Mouse (Mus musculus) T-cell, adult 2 months (primary cell): Measurements from ENCODE around the gene Hemk1.
A peak's percentile ranks its signal among the peaks of the same experiment; 100 is the strongest.
"Not testable (repeated sequence)": the region's sequence is repeated elsewhere in the genome, so short reads cannot be mapped to it uniquely, and the experiment has no call there.

Experiments
- DNase-seq: peaks from one replicate; pipeline ENCODE4 v3.0.0; 2022; ENCODE audit warnings: low spot score

Gene Hemk1

DNA sequence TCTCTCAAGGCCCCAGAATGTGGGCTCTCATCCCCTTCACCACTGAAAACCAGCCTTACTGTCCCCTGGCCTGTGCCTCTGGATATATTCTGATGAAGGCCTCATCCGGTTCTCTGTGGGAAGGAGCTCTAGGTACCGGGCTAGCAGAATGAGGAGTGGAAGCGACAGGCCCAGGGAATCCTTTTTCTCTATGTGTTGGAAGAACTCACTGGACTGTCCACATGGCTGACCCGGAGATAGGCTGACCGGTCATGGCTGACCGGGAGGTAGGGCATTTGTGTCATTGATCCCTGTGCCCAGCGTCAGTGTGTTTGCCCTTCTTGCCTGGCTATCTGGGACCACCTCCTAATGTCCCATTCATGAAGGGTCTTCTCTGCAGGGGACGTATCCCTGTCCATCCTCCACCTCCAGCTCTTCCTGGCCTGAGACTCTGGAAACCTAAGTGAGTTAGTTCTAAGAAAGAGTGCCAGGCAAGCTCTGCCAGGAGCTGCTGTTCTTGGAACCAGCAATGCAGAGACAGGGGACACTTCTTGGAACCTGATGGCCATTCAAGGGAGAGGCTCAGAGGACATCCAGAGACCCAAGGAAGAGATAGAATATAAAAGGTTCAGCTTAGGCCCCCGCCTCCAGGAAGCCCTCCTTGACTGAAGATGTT, 29.7 kb downstream of the Hemk1 start:
- no peak for DNase-seq

DNA sequence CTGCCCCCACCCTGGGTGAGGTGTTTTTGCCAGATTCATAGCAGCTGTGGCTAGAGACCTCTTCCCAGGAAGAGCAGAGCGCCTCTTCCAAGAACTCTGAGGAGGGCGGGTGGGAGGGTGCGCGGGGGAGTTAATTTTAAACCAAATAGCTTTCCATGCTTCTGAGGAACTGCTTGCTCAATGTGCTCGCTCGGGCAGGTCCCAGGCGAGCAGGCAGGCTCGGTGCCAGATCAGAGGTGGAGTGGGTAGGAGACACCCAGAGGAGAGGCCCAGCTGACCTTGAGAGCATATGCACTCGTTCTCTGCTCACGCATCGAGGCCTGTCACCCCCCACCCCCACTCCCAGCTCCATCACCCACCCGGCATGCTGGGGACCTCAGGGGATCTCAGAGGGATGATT, 30.3 kb downstream of the Hemk1 start:
- DNase-seq = no peak

DNA sequence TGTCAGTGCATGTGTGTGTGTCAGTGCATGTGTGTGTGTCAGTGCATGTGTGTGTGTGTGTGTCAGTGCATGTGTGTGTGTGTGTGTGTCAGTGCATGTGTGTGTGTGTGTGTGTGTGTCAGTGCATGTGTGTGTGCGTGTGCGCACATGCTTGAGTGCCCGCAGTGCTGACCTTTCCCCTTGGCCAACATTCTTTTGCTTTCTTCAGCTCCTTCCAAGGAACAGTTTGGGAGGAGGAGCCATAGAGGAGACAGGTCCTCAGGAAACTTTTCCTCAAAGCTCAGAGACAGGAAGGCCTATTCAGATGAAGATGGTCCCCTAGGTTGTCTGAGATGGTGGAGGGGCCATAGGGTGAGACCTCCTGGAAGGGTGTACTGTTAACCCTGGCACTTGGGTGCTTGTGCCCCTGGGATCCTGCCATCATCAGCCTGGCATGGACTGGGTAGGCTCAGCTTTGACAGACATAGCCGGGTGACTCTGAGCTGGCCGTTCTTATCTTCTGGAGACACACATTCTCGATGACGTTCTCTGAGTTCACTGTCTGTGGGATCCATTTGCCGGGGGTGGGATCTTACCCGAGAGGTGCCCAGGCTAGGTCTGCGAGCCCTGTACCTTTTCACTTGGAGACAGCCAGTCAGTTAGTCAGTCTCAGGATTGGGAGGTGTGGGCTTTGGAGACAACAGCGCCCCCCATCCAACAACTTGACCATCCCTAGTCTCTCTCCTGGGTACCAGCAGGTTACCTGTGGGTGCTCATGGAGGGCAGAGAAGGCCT, 30.9 kb downstream of the Hemk1 start:
- no peak for DNase-seq

DNA sequence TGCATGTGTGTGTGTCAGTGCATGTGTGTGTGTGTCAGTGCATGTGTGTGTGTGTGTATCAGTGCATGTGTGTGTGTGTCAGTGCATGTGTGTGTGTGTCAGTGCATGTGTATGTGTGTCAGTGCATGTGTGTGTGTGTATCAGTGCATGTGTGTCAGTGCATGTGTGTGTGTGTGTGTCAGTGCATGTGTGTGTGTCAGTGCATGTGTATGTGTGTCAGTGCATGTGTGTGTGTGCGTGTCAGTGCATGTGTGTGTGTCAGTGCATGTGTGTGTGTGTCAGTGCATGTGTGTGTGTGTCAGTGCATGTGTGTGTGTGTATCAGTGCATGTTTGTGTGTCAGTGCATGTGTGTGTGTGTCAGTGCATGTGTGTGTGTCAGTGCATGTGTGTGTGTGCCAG, 31.5 kb downstream of the Hemk1 start:
- not testable (repeated sequence) for DNase-seq

DNA sequence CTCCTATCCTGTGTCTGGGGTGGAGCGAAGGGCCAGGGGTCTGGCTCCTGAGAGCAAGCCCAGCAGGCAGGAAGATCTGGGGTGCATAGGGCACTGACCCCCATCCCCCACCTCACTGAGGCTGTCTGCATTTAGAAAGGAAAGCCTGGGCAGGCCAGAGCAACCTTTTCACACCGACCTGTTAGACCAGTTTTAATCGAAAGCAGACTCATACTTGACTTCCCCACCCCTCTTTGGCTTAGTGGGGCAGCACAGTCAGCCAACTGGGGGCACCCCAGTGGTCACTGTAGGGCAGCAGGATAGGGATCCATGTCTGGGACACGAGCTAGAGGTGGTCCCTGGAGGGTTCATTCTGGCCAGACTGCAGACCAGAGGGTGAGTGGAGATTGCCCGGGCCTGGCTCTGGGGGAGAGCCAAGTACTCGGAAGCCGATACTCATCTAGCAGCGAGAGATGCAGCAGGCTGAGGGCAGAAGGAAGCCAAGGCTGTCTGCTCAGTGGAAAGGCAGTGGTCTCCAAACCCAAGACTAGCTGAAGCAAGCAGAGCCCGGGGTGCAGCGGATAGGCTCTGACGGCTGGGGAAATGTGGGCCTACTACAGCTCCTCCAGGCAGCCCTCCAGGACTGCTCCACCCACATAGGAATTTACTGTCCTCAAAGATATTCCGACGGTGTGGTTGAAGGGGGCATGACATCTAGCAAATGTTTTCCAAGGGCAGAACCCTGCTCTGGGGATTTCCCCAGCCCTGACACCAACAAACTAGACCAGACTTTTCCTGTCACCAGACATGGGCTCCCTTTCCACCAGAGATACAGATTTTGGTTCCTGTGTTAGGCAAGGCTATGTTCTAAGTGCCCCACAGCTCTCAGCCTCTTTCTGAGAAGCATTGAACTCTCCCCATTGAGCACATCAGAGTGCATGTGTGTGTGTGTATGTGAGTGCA, 32.3 kb downstream of the Hemk1 start:
- peak; percentile 47 for DNase-seq

DNA sequence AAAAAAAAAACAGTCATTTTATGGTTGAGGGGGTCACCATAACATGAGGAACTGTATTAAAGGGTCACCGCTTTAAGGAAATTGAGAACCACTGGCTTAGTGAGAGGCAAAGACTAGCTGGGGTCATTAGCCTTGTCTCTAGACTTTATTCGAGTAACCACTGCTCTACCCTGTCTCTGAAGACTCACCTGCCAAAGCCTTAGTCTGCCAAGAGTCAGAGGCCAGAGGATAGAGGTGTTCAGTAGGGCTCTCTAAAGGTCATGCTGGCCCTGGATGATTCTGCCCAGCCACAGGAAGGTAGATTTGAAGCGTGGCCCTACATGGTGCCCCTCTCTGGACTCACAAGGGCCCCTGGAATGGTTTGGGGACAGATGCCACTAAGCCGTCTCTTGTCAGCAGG, 33.1 kb downstream of the Hemk1 start:
- no peak for DNase-seq

DNA sequence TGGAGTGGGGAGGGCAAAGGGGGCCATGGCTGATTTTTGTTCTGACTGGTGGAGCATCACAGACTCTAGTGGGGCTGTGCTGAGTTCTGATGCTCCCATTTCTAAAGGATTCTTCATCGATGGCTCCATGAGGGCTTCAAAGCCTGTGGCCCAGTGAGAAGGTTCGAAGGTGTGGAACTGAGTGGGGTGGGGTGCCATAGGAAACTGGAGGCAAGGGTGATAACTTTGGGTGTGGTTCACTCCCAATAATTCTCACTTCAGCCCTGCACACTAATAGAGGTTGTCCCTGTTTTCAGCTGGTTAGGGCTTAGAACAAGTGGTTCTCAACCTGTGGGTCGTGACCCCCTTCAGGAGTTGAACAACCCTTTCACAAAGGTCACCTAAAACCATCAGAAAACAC, 33.8 kb downstream of the Hemk1 start:
- no peak for DNase-seq

DNA sequence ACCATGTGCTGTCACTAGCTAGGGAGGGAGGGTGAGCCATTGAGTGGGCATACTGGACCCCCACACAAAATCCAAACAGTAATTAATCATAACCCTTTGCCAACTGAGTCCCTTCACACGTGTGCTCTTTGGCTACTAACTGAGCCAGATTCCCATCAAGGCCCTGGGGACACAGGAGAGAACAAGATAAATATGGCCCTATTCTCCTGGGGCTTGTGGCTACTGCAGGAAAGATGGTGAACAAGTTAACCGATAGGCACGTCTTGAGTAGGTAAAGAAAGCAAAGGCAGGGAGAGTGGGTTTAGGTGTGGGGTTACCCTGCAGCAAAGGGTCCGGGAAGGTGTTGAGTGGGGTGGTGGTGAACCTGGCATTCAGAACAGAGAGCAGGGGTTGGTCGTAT, 34.2 kb downstream of the Hemk1 start:
- DNase-seq = no peak

DNA sequence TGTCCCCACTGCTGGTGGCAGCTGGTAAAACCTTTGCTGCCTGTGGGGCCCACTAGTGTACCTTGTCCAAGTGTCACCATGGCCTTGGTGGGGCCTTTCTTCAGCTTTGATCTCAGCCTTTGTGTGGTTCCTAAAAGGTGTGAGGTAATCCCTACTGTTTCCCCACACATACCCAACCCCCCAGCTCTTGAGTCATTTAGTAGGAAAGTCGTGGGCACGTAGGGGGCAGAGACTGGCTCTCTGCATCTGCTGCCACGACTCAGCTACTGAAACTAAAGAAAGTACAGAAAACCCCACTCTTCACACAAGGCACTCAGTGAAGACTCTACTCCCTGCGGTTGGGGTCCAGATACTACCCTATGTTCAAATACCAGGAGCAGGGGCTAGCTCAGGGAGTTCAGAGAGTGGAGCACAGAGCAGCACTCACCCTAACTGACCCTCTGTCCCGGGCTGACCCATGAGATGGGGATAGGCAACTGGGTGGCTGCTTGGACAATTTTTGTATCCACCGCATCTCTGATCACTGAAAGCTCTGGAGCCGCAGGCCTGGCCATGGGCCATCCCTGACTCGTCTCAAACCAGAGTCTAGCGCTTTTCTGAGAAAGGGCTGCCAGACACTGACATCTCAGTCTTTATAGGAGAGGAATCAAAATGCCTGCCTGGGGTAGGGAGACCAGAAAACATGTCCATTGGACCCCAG, 34.9 kb downstream of the Hemk1 start:
- DNase-seq = no peak

DNA sequence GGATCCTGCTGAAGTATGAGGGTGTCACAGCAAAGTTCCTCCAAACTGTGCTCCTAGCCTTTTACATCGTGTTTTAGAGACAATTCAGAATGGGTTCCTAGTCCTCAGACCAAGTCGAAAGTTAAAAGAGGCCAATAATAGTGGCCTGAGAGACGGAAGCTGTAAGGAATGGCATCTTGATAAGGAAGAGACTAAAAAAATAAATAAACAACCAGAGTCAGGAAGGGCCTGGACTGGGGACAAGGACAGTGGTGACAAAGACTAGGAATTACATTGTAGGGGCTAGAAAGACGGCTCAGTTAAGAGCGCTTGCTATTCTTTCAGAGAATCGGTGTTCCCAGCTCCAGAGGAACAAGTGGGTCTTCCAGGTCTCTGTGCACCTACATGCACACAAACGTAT, 35.6 kb downstream of the Hemk1 start:
- no peak for DNase-seq

DNA sequence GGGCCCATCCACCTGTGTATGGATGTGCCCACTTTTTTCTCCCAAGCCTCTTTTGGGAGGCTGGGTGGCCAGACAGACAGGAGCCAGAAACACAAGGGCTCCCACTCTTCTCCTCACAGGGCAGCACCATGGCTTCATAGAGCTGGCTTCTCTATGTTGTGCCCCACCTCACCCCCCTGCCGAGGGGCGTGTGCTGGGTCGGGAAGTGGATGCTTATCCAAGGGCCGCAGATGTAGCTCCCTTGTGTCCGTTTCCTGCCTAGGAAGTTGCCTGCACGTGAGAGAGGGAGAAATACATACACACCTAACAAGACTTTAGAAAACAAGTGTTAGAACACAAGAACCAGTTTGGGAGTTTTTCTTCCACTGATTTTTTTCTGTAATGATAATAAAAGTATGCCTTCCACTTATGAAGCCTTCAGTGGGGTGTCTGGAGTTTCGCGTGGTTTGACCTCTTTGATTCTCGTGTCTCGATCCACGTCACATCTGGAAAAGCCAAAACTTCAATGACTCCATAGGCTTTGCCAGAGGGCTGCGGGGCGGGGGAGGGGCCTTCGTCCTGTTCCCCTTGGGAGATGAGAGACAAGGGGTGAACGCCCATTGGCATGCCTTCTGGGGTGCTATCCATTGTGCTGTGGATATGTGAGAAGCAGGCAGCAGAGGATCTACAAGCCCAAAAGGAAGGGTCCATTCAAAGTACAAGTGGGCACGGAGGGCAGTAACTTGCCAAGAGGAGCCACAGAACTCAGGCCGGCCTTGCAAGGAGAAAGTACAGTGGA, 36.4 kb downstream of the Hemk1 start:
- no peak for DNase-seq

DNA sequence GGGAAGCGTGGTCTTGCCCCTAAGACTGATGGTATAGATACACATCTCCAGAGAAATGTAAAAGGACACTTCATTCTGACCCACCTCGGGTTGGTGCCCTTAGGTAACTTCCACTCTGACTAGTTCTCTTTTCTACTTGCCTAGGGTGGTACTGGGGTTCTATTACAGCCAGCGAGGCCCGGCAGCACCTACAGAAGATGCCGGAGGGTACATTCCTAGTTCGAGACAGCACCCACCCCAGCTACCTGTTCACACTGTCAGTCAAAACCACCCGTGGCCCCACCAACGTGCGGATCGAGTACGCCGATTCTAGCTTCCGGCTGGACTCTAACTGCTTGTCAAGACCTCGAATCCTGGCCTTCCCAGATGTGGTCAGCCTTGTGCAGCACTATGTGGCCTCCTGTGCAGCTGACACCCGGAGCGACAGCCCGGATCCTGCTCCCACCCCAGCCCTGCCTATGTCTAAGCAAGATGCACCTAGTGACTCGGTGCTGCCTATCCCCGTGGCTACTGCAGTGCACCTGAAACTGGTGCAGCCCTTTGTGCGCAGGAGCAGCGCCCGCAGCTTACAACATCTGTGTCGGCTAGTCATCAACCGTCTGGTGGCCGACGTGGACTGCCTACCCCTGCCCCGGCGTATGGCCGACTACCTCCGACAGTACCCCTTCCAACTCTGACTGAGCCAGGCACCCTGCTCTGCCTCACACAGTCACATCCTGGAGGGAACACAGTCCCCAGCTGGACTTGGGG, 37.8 kb downstream of the Hemk1 start:
- no peak for DNase-seq

DNA sequence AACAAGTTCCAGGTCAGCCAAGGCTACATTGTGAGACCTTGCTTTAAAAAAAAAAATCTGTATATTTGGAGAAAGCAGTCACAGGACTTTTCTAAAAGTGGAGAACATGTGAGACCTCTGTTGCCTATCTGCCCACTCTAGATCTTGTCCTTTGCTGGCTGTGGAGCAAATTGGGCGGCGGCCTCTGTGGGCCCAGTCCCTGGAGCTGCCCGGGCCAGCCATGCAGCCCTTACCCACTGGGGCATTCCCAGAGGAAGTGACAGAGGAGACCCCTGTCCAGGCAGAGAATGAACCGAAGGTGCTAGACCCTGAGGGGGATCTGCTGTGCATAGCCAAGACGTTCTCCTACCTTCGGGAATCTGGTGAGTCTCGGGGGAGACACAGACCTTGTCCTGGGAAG, 38.4 kb downstream of the Hemk1 start:
- no peak for DNase-seq

DNA sequence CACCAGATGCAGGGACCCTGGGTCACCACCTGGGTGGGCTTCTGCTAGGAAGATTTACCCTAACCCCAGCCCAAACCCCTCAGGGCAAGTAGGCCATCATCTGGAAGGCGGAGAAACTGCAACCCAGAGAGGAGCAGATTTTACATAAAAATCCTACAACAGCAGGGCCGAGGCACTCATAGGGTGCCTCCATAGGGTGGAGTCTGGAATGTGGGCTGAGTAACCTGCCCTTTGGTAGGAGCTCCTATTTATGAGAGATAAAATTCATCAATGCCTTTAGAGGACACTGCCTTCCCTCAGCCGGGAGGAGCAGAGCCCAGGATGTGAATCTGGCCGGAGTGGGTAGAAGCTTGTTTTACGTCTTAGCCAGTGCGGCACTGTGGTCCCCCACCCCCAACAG, 39.3 kb downstream of the Hemk1 start:
- no peak for DNase-seq

DNA sequence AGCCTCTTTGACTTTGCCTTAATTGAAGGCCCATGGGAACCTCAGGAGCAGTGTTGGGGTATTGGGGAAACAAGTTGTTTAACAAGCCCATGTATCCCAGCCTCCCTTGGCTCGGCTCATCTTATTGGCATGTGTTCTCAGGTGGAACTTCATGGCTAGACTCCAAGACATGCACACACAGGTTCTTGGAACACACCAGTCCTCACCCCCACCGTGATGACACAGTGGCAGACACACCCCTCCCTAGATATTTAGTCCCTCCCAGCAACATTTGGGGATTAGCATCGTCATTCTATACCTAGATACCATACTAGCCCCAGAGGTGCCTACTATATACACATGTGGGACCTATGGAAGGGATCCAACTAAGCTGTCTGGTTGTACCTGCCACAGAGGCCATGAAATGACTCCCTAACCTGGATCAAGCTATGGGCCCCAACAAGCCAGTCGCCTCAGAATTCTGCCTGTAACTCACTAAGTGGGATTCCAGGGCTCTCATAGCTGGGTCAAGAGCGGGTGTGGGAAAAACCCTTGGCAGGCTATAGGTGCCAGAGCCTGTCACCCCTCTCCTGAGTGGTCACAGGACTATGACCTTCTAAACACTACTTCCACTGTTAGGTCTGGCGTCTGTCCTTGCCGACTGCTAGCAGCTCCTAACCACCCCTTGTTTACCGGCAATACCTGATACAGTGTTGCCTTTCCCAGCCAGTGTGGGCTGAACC, 39.9 kb downstream of the Hemk1 start:
- DNase-seq = no peak

DNA sequence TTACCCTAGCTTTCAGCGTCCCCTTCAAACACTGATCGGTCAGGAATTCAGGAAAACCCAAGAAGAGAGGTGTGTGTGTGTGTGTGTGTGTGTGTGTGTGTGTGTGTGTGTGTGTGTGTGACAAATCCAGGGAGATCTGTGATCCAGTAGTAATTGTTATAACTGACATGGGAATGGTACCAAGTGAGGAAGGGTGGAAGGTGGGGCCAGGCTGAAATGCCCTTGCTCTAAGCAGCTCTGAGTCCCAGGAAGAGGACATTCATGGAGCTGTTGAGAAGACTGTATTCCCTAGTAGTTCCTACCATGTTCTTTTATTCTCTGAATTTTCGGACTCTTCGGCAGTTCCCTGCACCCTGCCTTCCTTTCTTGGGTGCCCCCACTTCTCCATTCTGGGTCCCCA, 40.5 kb downstream of the Hemk1 start:
- no peak for DNase-seq

DNA sequence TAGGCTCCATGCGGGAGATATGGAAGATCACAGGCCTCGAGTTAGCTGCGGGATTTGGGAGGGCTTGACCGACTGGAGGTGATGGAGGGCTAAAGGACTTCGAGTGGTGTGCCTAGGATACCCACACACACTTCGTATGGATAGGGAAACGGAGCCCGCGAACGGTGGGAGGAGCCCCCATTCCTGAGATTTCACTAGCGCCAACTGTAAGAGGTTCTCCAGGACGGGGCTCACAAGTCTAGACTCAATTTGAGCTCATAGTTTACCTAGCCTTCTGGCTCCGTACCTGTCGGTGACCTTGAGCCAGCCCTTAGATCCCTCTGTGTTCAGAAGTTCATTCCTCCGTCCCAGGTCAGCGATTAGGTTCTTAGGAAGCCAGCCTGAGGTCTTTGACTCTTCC, 41.1 kb downstream of the Hemk1 start:
- no peak for DNase-seq

DNA sequence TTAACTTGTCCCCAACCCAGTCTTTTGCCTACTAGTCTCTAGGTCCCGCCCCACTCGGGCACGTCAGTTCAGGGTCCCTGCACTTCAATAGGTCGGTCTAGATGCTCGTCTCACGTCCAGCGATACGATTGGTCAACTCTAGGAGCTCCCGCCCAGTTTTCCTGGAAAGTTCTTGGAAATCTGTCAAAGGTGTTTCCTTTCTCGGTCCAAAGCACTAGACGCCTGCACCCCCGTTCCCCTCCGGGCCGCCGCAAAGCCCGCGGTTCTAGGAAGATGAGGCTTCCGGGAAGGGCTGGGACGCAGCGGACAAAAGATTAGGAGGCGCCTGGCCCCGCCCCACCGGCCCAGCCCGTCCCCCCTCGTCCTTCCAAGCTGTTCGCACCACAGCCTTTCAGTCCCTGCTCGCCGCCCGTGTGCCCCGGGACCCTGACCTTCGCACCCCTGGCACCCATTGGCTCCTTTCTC, 41.6 kb downstream of the Hemk1 start:
- DNase-seq = peak; percentile 74

DNA sequence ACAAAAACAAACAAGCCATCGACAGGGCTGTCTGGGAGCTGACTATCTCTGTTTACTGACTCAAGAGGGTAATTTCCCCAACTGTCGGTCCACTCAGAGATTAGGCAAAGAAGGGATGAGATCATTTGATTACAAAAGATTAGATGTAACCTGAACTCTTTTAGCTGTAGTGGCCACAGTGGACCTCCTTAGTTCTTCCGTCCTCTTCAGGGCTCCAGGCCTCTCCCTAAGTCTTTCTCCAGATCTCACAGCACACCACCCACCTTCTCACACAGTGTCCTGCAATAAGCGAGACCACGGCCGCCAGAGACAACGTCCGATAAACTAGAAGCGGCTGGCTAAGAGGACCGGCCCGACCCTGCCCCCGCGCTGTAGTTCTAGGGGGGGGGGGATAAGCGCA, 42.1 kb downstream of the Hemk1 start:
- DNase-seq = no peak

DNA sequence AAGGTAGTCTGAATTCAATTTTAAA, 42.3 kb downstream of the Hemk1 start, which contains the start of gene Cish:
Gene Cish, plus strand, starts transcription at position 11 of the 25 bp plus-strand sequence.
- DNase-seq = no peak

DNA sequence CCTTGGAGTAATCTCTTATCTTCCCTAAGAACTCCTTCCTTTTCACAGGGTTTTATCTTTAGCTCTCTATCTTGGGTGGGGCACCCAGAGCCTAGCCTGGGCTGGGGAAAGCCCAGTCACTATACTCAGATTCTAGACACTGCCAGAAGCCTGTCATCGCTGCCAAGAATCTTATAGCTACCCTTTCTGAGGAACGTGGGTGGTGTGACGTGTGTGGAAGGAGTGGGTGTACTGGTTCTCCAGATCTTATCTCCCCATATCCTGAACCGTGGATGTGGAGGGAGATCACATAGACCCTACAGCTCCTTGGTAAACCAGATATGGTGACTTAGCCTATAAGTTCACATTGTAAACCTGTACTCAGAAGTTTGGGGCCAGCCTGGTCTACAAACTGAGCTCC, 42.5 kb downstream of the Hemk1 start:
- DNase-seq = peak; percentile 85
